Mouse (Mus musculus): Measurements from ENCODE around the gene P2rx1.

GRCm38 (mm10) chr11:73007113-73007512 is 8.2 kb downstream of the P2rx1 start:
- TF ChIP-seq CTCF (IDR thresholded peaks at IDR 0.05; ENCODE audit: borderline replicate concordance, extremely low read depth, insufficient read depth, insufficient read length) (no peak), POLR2A (IDR thresholded peaks at IDR 0.05; ENCODE audit: borderline replicate concordance, extremely low read depth, insufficient read depth, insufficient read length, poor library complexity, severe bottlenecking) (no peak)
